ENCODE assay signal across 17 mouse cellular contexts in the genomic region with DNA sequence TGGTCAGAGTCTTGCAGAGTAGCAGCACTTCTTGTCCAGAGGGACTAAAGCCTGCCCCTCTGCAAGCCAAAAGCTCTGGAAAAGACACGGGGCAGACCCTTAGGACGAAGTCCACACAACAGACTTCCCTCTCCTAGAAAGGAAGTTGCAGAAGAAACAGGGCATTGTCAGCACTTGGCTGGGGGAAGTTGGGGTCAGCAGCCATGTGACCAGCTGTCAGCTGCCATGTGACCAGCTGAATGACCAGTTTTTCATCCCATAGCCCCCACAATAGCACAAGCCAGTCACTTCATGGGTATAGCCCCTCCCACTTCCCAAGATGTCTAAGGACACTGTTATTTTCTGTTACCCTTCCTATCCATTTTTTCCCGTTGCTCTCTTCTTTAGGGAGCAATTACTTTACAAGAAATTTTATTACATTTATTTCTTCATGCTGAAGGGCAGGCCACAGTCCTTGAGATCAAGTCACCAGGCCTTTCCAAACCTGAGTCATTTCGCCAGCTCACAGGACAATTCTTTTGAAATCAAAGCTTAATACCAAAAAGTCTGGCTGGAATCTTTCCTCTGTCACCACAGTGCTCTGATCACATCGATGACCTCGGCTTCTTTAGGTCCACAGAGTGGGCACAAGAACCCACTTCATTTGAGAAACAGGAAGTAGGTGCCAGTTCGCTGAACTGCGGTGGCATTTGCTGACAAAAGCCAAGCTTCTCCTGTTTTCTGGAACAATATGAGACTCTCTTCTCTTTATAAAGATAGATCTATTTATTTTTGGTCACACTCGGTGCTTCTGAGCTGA. TPM values are rescaled to one million over a fixed set of nuclear protein-coding genes. Genes with fewer than 3 reads are reported as not detected.
DNase-seq lines count a peak whose midpoint lies in the region; ATAC-seq lines count a peak whose summit lies in the region.
"Had no signal": no experiment of that assay in that cellular context is flagged by ENCODE, and none has a peak within 500 bp of the region (broad histone marks: within the 10 kb centered on the region; RNA-seq: fewer than 3 reads in every experiment).

No protein-coding gene starts in this region.

- H3K27ac ChIP-seq in heart, embryonic 13.5 days (replicated peaks) = peak overlapping the region; percentile 91
- peak overlapping the region; percentile 68 for H3K27ac ChIP-seq in liver, embryonic 12.5 days
- no peak overlapping the region for H3K27ac ChIP-seq in neural tube, embryonic 15.5 days (replicated peaks)
- H3K27ac ChIP-seq: embryonic facial prominence, embryonic 15.5 days; hindbrain, embryonic 12.5 days; left cerebral cortex, adult 2 months had no signal

- no peak overlapping the region for H3K4me2 ChIP-seq in heart, embryonic 13.5 days
- no peak overlapping the region for H3K4me2 ChIP-seq in liver, embryonic 12.5 days
- H3K4me2 ChIP-seq in neural tube, embryonic 15.5 days = no peak overlapping the region
- H3K4me2 ChIP-seq: embryonic facial prominence, embryonic 15.5 days; hindbrain, embryonic 12.5 days had no signal

- no peak for DNase-seq in heart, adult 8-10 months (ENCODE audit: low spot score)
- DNase-seq in liver = no peak
- peak; percentile 65 for DNase-seq in splenic B cell, adult 2 months (ENCODE audit: low read depth, low spot score)
- DNase-seq in adipocyte (ENCODE audit: low spot score) = no peak
- DNase-seq: gastrocnemius, postnatal 14 days; spleen, adult 18-20 months; thymus, postnatal 4 days had no signal

- H3K9ac ChIP-seq in heart, embryonic 13.5 days = no peak overlapping the region
- no peak overlapping the region for H3K9ac ChIP-seq in liver, embryonic 12.5 days
- no peak overlapping the region for H3K9ac ChIP-seq in neural tube, embryonic 15.5 days (replicated peaks)
- H3K9ac ChIP-seq: embryonic facial prominence, embryonic 15.5 days; hindbrain, embryonic 12.5 days had no signal

- ATAC-seq in heart, embryonic 13.5 days (ENCODE audit: extremely low read depth, insufficient number of reproducible peaks, low FRiP score, low TSS enrichment) = no peak
- ATAC-seq in liver, embryonic 12.5 days = no peak
- peak; percentile 64 for ATAC-seq in granulocyte monocyte progenitor cell, adult 5-6 weeks (replicated peaks; ENCODE audit: poor library complexity, severe bottlenecking)
- no peak for ATAC-seq in neural tube, embryonic 15.5 days (ENCODE audit: low FRiP score)
- ATAC-seq: CD4-positive, CD25-positive, alpha-beta regulatory T cell, adult 4 months; forebrain, embryonic 14.5 days had no signal

- H3K4me1 ChIP-seq in heart, embryonic 13.5 days = peaks cover 40% of the 10 kb centered on the region
- H3K4me1 ChIP-seq in liver, embryonic 12.5 days = peaks cover 49% of the 10 kb centered on the region
- H3K4me1 ChIP-seq in neural tube, embryonic 15.5 days = no peaks in the 10 kb centered on the region
- H3K4me1 ChIP-seq: embryonic facial prominence, embryonic 15.5 days; hindbrain, embryonic 12.5 days had no signal

- H3K9me3 ChIP-seq in heart, embryonic 13.5 days = no peaks in the 10 kb centered on the region
- no peaks in the 10 kb centered on the region for H3K9me3 ChIP-seq in liver, embryonic 12.5 days (replicated peaks)
- H3K9me3 ChIP-seq in neural tube, embryonic 15.5 days (replicated peaks) = no peaks in the 10 kb centered on the region
- H3K9me3 ChIP-seq: embryonic facial prominence, embryonic 15.5 days; hindbrain, embryonic 12.5 days had no signal

- H3K36me3 ChIP-seq in heart, embryonic 13.5 days = peaks cover 86% of the 10 kb centered on the region
- H3K36me3 ChIP-seq in liver, embryonic 12.5 days = peaks cover 90% of the 10 kb centered on the region
- H3K36me3 ChIP-seq in splenic B cell, adult 2 months (ENCODE audit: control insufficient read depth, insufficient read depth, low read length, poor library complexity, severe bottlenecking) = peaks cover 11% of the 10 kb centered on the region
- H3K36me3 ChIP-seq in neural tube, embryonic 15.5 days = no peaks in the 10 kb centered on the region
- H3K36me3 ChIP-seq: hindbrain, embryonic 12.5 days had no signal

- WGBS in heart, embryonic 13.5 days = 76% methylated on average over 9 of the region's 9 CpGs
- WGBS in liver, embryonic 12.5 days (ENCODE audit: insufficient replicate concordance) = 78% methylated on average over 9 of the region's 9 CpGs
- 95% methylated on average over 9 of the region's 9 CpGs for WGBS in neural tube, embryonic 15.5 days

- no peaks in the 10 kb centered on the region for H3K27me3 ChIP-seq in heart, embryonic 13.5 days (replicated peaks)
- no peaks in the 10 kb centered on the region for H3K27me3 ChIP-seq in liver, embryonic 12.5 days (replicated peaks)
- no peaks in the 10 kb centered on the region for H3K27me3 ChIP-seq in splenic B cell, adult 2 months (ENCODE audit: control insufficient read depth, insufficient read depth, low read length, poor library complexity, severe bottlenecking)
- H3K27me3 ChIP-seq in neural tube, embryonic 15.5 days (replicated peaks) = no peaks in the 10 kb centered on the region
- H3K27me3 ChIP-seq: embryonic facial prominence, embryonic 15.5 days; hindbrain, embryonic 12.5 days had no signal

- H3K4me3 ChIP-seq in heart, embryonic 13.5 days = no peak overlapping the region
- no peak overlapping the region for H3K4me3 ChIP-seq in liver, embryonic 12.5 days
- H3K4me3 ChIP-seq in neural tube, embryonic 15.5 days (replicated peaks) = no peak overlapping the region
- H3K4me3 ChIP-seq: embryonic facial prominence, embryonic 15.5 days; hindbrain, embryonic 12.5 days; left cerebral cortex, adult 2 months had no signal

RNA-seq across cellular contexts. Expression of a gene that starts 9.6 kb away (rescaled TPM):
- polyA plus RNA-seq in heart, embryonic 13.5 days (2015; fragmentation: Nextera tagmentation; extraction: Ambion mirVana) = 44.8 and 48.9 TPM in 2 replicates
- 100 to 1,000 TPM; 116 to 131 (median 129) TPM for total RNA-seq in heart, adult 8-10 months (2022)
- polyA plus RNA-seq in liver, embryonic 12.5 days (2016; fragmentation: Nextera tagmentation; extraction: Ambion mirVana) = 26.0 and 27.0 TPM in 2 replicates
- 36.6 and 48.8 TPM in 2 replicates for total RNA-seq in granulocyte monocyte progenitor cell, adult 5-6 weeks (2014; fragmentation: Nextera tagmentation)
- total RNA-seq in granulocyte monocyte progenitor cell, adult 5-6 weeks (2017) = 41.3 and 45.8 TPM in 2 replicates
- polyA plus RNA-seq in neural tube, embryonic 15.5 days (2015; fragmentation: Nextera tagmentation; extraction: Ambion mirVana) = 14.4 and 26.5 TPM in 2 replicates

RNA-seq across cellular contexts. Expression of a gene that starts 24.1 kb away (rescaled TPM):
- not detected in 2 replicates for polyA plus RNA-seq in heart, embryonic 13.5 days (2015; fragmentation: Nextera tagmentation; extraction: Ambion mirVana)
- not detected for total RNA-seq in heart, adult 8-10 months (2022)
- not detected in 2 replicates for polyA plus RNA-seq in liver, embryonic 12.5 days (2016; fragmentation: Nextera tagmentation; extraction: Ambion mirVana)
- not detected in 2 replicates for total RNA-seq in granulocyte monocyte progenitor cell, adult 5-6 weeks (2014; fragmentation: Nextera tagmentation)
- not detected in 2 replicates for total RNA-seq in granulocyte monocyte progenitor cell, adult 5-6 weeks (2017)
- not detected in 2 replicates for polyA plus RNA-seq in neural tube, embryonic 15.5 days (2015; fragmentation: Nextera tagmentation; extraction: Ambion mirVana)
- total RNA-seq: gastrocnemius, postnatal 14 days; left cerebral cortex, adult 2 months had no signal
- polyA plus RNA-seq: CD4-positive, CD25-positive, alpha-beta regulatory T cell, adult 4 months; embryonic facial prominence, embryonic 15.5 days; forebrain, embryonic 14.5 days; hindbrain, embryonic 12.5 days; limb, embryonic 14.5 days had no signal

RNA-seq across cellular contexts. Expression of a gene that starts 43.0 kb away (rescaled TPM):
- polyA plus RNA-seq in heart, embryonic 13.5 days (2015; fragmentation: Nextera tagmentation; extraction: Ambion mirVana) = 51.2 and 56.5 TPM in 2 replicates
- 10 to 100 TPM; 27.6 to 35.3 (median 32.6) TPM for total RNA-seq in heart, adult 8-10 months (2022)
- polyA plus RNA-seq in liver, embryonic 12.5 days (2016; fragmentation: Nextera tagmentation; extraction: Ambion mirVana) = 63.5 and 65.7 TPM in 2 replicates
- 130 and 164 TPM in 2 replicates for total RNA-seq in granulocyte monocyte progenitor cell, adult 5-6 weeks (2014; fragmentation: Nextera tagmentation)
- 115 and 139 TPM in 2 replicates for total RNA-seq in granulocyte monocyte progenitor cell, adult 5-6 weeks (2017)
- polyA plus RNA-seq in neural tube, embryonic 15.5 days (2015; fragmentation: Nextera tagmentation; extraction: Ambion mirVana) = 42.3 and 45.8 TPM in 2 replicates
